Mouse (Mus musculus): ENCODE measurements at regions not wholly inside any gene's neighbourhood (a gene's known extent, or its start where the extent isn't known, plus 50 kb on each side); places are given as distances from the start of the nearest gene placed in this dataset.

- DNase-seq = no peak
- 62% methylated on average over 5 of the region's 5 CpGs for WGBS
- TF ChIP-seq POLR2A (IDR thresholded peaks at IDR 0.05; ENCODE audit: borderline replicate concordance, extremely low read depth, low read depth, low read length) = no peak
- no peak for TF ChIP-seq CTCF (IDR thresholded peaks at IDR 0.05; ENCODE audit: insufficient read depth, low read length)
- H3K4me1 ChIP-seq (ENCODE audit: control insufficient read depth, insufficient read depth, low read length) = no peaks in the 10 kb centered on the region
- H3K4me3 ChIP-seq (replicated peaks; ENCODE audit: extremely low read depth, low read depth, low read length) = no peak overlapping the region
Observed at GRCm38 (mm10) chr13:45245651-45246050, 143.9 kb upstream of the Mylip start.

GRCm38 (mm10) chr13:45246341-45246740 lies 143.2 kb upstream of the Mylip start:
- no peak for DNase-seq
- H3K4me3 ChIP-seq (replicated peaks; ENCODE audit: extremely low read depth, low read depth, low read length) = no peak overlapping the region
- no peak for TF ChIP-seq CTCF (IDR thresholded peaks at IDR 0.05; ENCODE audit: insufficient read depth, low read length)
- TF ChIP-seq POLR2A (IDR thresholded peaks at IDR 0.05; ENCODE audit: borderline replicate concordance, extremely low read depth, low read depth, low read length) = no peak
- WGBS = 54% methylated on average over 2 of the region's 2 CpGs
- H3K4me1 ChIP-seq (ENCODE audit: control insufficient read depth, insufficient read depth, low read length) = no peaks in the 10 kb centered on the region

- DNase-seq = no peak
- WGBS = 73% methylated on average over 1 of the region's 1 CpGs
- Histone ChIP-seq H3K4me3 (replicated peaks; ENCODE audit: extremely low read depth, low read depth, low read length) (no peak overlapping the region), H3K4me1 (ENCODE audit: control insufficient read depth, insufficient read depth, low read length) (no peaks in the 10 kb centered on the region)
- no peak for TF ChIP-seq CTCF (IDR thresholded peaks at IDR 0.05; ENCODE audit: insufficient read depth, low read length)
- no peak for TF ChIP-seq POLR2A (IDR thresholded peaks at IDR 0.05; ENCODE audit: borderline replicate concordance, extremely low read depth, low read depth, low read length)
Observed at GRCm38 (mm10) chr13:45250028-45250427, 139.5 kb upstream of the Mylip start.

GRCm38 (mm10) chr13:45251068-45251467 lies 138.5 kb upstream of the Mylip start:
- TF ChIP-seq CTCF (IDR thresholded peaks at IDR 0.05; ENCODE audit: insufficient read depth, low read length) = no peak
- TF ChIP-seq POLR2A (IDR thresholded peaks at IDR 0.05; ENCODE audit: borderline replicate concordance, extremely low read depth, low read depth, low read length) = no peak
- DNase-seq = no peak
- WGBS = 61% methylated on average over 3 of the region's 3 CpGs

DNA sequence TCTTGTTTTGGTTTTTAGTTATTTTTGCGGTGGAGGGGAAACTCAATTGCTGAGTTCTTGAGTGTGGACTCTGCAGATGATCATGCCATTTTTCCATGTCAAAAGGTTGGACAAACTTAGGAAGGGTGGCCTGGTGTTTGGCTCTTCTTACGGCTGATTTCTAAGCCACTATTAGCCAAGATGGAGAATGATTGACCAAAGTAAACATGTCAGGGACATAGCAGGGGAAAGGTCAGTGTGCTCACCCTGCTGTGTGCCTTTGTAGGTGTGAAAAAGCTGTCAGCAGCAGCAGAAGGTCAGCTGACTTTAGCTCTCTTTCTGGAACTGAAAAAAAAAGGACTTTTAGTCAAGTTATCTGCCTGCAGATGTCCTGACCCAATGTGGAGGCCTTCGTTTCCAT lies 137.4 kb upstream of the Mylip start:
- Histone ChIP-seq H3K4me3 (replicated peaks; ENCODE audit: extremely low read depth, low read depth, low read length) (no peak overlapping the region), H3K4me1 (ENCODE audit: control insufficient read depth, insufficient read depth, low read length) (no peaks in the 10 kb centered on the region)
- TF ChIP-seq POLR2A (IDR thresholded peaks at IDR 0.05; ENCODE audit: borderline replicate concordance, extremely low read depth, low read depth, low read length) (no peak), CTCF (IDR thresholded peaks at IDR 0.05; ENCODE audit: insufficient read depth, low read length) (no peak)
- WGBS = 56% methylated on average over 3 of the region's 3 CpGs
- no peak for DNase-seq

More at GRCm38 (mm10) chr13:45251068-45251467, 138.5 kb upstream of the Mylip start:
- no peak overlapping the region for H3K4me3 ChIP-seq (replicated peaks; ENCODE audit: extremely low read depth, low read depth, low read length)
- no peaks in the 10 kb centered on the region for H3K4me1 ChIP-seq (ENCODE audit: control insufficient read depth, insufficient read depth, low read length)

DNA sequence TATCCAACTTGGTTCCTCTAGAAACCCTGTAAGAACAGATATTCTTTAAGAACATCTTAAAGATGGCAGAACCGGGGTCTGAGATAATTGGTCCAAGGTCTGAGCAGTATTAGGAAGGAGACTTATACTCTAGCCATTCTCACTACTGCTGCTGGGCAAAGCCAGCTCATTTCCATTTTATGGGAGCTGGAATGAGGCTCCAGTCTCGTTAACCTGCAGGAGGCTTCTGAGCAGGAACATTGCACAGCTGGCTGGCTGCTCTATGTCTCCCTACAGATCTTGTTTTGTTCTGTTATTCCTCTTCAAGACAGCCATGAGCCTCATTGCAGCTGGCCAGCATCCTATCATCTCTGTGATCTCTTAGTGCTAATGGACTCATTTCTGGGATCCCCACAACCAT lies 136.3 kb upstream of the Mylip start:
- Histone ChIP-seq H3K4me1 (ENCODE audit: control insufficient read depth, insufficient read depth, low read length) (no peaks in the 10 kb centered on the region), H3K4me3 (replicated peaks; ENCODE audit: extremely low read depth, low read depth, low read length) (no peak overlapping the region)
- TF ChIP-seq CTCF (IDR thresholded peaks at IDR 0.05; ENCODE audit: insufficient read depth, low read length) (no peak), POLR2A (IDR thresholded peaks at IDR 0.05; ENCODE audit: borderline replicate concordance, extremely low read depth, low read depth, low read length) (no peak)
- DNase-seq = no peak
- 78% methylated on average over 2 of the region's 2 CpGs for WGBS

DNA sequence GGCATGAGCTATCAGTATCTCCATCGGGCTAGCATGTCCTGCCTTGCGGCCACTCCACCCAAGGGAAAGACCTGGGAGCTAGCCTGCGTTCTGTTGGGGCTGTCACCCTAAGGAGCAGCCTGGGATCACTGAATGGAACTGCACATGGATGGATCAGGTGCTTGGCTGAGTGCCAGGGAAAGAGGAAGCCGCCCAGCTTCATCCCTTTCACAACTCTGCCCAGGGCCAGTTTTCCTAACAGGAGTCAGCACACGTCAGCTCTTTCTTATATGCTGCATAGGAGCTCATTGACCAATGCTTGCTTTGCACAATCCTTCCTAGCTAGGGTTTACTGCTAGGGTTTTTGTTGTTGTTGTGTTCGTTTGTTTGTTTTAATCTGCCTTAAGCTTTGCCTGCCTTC lies 134.3 kb upstream of the Mylip start:
- DNase-seq = no peak

DNA sequence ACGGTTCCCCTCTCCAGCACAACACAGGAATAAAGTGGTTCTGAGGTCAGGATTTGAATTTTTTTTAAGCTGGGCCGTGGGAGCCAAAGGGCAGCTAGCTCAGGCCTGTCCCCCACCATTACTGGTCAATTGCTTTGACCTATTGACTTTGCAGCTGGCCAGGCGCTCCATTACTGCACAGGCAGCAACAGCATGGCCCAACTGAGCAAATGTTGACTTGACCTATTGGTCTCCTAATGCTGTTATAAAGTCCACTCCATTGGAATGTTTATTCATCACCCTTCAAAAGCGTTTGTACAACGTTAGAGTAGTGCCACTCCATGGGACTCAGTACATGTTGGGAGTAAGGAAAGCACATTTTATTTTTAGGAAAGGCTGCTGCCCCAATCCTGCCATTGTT lies 127.5 kb upstream of the Mylip start:
- TF ChIP-seq CTCF (IDR thresholded peaks at IDR 0.05; ENCODE audit: insufficient read depth, low read length) (no peak), POLR2A (IDR thresholded peaks at IDR 0.05; ENCODE audit: borderline replicate concordance, extremely low read depth, low read depth, low read length) (no peak)
- WGBS = 31% methylated on average over 5 of the region's 5 CpGs
- DNase-seq = peak; percentile 34
- no peak overlapping the region for H3K4me3 ChIP-seq (replicated peaks; ENCODE audit: extremely low read depth, low read depth, low read length)
- H3K4me1 ChIP-seq (ENCODE audit: control insufficient read depth, insufficient read depth, low read length) = no peaks in the 10 kb centered on the region

More for the DNA sequence above, 134.3 kb upstream of the Mylip start:
- Histone ChIP-seq H3K4me1 (ENCODE audit: control insufficient read depth, insufficient read depth, low read length) (no peaks in the 10 kb centered on the region), H3K4me3 (replicated peaks; ENCODE audit: extremely low read depth, low read depth, low read length) (no peak overlapping the region)
- 66% methylated on average over 6 of the region's 6 CpGs for WGBS
- no peak for TF ChIP-seq CTCF (IDR thresholded peaks at IDR 0.05; ENCODE audit: insufficient read depth, low read length)
- no peak for TF ChIP-seq POLR2A (IDR thresholded peaks at IDR 0.05; ENCODE audit: borderline replicate concordance, extremely low read depth, low read depth, low read length)

DNA sequence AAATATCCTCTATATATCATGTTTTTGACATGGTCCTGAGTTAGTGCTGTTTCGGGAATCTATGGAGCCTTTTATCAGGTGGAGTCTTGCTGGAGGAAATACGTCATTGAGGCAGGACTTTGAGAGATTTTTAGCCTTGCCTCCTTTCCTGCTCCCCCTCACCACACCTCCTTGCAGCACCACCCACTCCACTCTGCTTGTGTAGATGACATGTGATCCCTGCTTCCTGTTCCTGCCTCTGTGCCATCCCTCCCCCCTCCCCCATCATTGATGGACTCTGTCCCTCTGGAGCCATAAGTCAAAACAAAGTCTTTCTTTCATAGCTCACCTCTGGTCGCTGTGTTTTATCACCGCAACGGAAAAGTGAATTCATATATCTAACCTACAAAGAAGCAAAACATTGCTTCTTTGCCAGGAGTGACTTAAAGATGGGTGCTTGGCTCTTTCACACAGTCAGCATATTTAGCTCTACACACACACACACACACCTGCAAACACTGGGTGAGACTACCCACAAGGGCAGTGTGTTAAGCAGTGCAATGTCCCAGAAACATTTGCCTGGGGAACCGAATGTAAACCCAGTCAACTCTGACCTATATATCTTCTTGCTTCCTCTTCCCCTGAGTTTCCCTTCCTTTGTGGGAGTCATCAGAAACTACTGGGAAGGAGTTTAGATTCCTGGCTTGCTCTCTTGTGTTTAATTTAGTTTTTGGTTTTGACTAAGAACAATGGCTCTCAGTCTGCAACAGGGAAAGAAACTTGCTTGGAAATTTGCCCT lies 123.1 kb upstream of the Mylip start:
- no peak for DNase-seq
- WGBS = 76% methylated on average over 6 of the region's 6 CpGs

GRCm38 (mm10) chr13:45267446-45267845 lies 122.1 kb upstream of the Mylip start:
- 78% methylated on average over 5 of the region's 5 CpGs for WGBS

More for the DNA sequence above, 123.1 kb upstream of the Mylip start:
- Histone ChIP-seq H3K4me1 (ENCODE audit: control insufficient read depth, insufficient read depth, low read length) (no peaks in the 10 kb centered on the region), H3K4me3 (replicated peaks; ENCODE audit: extremely low read depth, low read depth, low read length) (no peak overlapping the region)
- no peak for TF ChIP-seq CTCF (IDR thresholded peaks at IDR 0.05; ENCODE audit: insufficient read depth, low read length)
- no peak for TF ChIP-seq POLR2A (IDR thresholded peaks at IDR 0.05; ENCODE audit: borderline replicate concordance, extremely low read depth, low read depth, low read length)

More at GRCm38 (mm10) chr13:45267446-45267845, 122.1 kb upstream of the Mylip start:
- no peak for DNase-seq
- no peak for TF ChIP-seq POLR2A (IDR thresholded peaks at IDR 0.05; ENCODE audit: borderline replicate concordance, extremely low read depth, low read depth, low read length)
- TF ChIP-seq CTCF (IDR thresholded peaks at IDR 0.05; ENCODE audit: insufficient read depth, low read length) = no peak
- no peaks in the 10 kb centered on the region for H3K4me1 ChIP-seq (ENCODE audit: control insufficient read depth, insufficient read depth, low read length)
- H3K4me3 ChIP-seq (replicated peaks; ENCODE audit: extremely low read depth, low read depth, low read length) = no peak overlapping the region

Measured in lung, adult 2 months (tissue).